Mouse (Mus musculus): ENCODE data around the gene Tsc2.

DNA sequence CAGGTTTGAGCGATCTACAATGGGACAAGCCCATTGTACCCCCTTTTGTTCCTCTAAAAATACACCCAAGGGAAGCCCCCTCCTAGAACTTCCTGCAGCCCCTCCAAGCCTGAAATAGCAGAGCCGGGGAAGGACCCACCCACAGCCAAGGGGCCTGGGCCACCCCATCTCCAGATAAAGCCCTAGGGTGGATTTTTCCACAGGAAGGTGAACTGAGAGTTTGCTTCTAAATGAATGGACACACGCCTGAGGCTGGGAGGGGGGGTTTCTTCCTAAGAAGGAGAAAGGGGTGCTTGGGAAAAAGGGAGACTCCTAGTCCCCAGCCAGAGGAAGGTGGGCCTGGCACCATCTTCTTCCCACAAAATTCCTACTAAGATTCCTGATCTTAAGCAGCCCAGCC, 13.5 kb upstream of the Tsc2 start:
- TF ChIP-seq POLR2A (IDR thresholded peaks at IDR 0.05; ENCODE audit: borderline replicate concordance, extremely low read depth, low read depth, low read length) = no peak
- no peak for TF ChIP-seq CTCF (IDR thresholded peaks at IDR 0.05; ENCODE audit: insufficient read depth, low read length)

Measured in lung, adult 2 months (tissue).